ENCODE assay signal across 17 mouse cellular contexts in genomic region chr1:172099325-172100033, GRCm38 (mm10). TPM values are rescaled to one million over a fixed set of nuclear protein-coding genes. Genes with fewer than 3 reads are reported as not detected.
DNase-seq lines count a peak whose midpoint lies in the region; ATAC-seq and TF ChIP-seq lines count a peak whose summit lies in the region.
"Had no signal": no experiment of that assay in that cellular context is flagged by ENCODE, and none has a peak within 500 bp of the region (broad histone marks: within the 10 kb centered on the region; RNA-seq: fewer than 3 reads in every experiment).

No protein-coding gene starts in this region.

- H3K27me3 ChIP-seq in hindbrain, postnatal 0 days (ENCODE audit: insufficient read depth, low read length), result no peaks in the 10 kb centered on the region
- H3K27me3 ChIP-seq: embryonic facial prominence, embryonic 13.5 days; forebrain, embryonic 13.5 days; midbrain, embryonic 15.5 days; neural tube, embryonic 12.5 days had no signal

- H3K4me1 ChIP-seq in hindbrain, postnatal 0 days (ENCODE audit: insufficient read depth, low read length), result no peaks in the 10 kb centered on the region
- H3K4me1 ChIP-seq: embryonic facial prominence, embryonic 13.5 days; forebrain, embryonic 13.5 days; midbrain, embryonic 15.5 days; neural tube, embryonic 12.5 days had no signal

- peak; percentile 63 for DNase-seq in adrenal gland, postnatal 10 days
- no peak for DNase-seq in adrenal gland, adult 18-20 months (ENCODE audit: low spot score in 2 of 2)
- DNase-seq in 3T3-L1 (ENCODE audit: low read depth, low spot score), result peak; percentile 42
- DNase-seq in cerebellum, adult 8-10 months, result peak; percentile 22
- DNase-seq in kidney, adult 9 months, result peak; percentile 94
- DNase-seq in layer of hippocampus, postnatal 10 days (ENCODE audit: low spot score in 2 of 2), result no peak
- no peak for DNase-seq in hindbrain, postnatal 0 days (ENCODE audit: low spot score)
- no peak for DNase-seq in left cerebral cortex, postnatal 14 days (ENCODE audit: low spot score in 2 of 2)
- DNase-seq: heart, postnatal 14 days; liver; lung, postnatal 10 days had no signal

- no peak for ATAC-seq in hindbrain, postnatal 0 days
- ATAC-seq: forebrain, embryonic 13.5 days; midbrain, embryonic 15.5 days had no signal

- no peak overlapping the region for H3K9ac ChIP-seq in hindbrain, postnatal 0 days (replicated peaks; ENCODE audit: low read length)
- H3K9ac ChIP-seq: embryonic facial prominence, embryonic 13.5 days; forebrain, embryonic 13.5 days; midbrain, embryonic 15.5 days; neural tube, embryonic 12.5 days had no signal

- no peak for TF ChIP-seq CTCF in hindbrain, postnatal 0 days (IDR thresholded peaks at IDR 0.05; ENCODE audit: low read depth)

- 61% methylated on average over 6 of the region's 6 CpGs for WGBS in hindbrain, postnatal 0 days

- H3K9me3 ChIP-seq in hindbrain, postnatal 0 days (ENCODE audit: low read length), result no peaks in the 10 kb centered on the region
- H3K9me3 ChIP-seq: embryonic facial prominence, embryonic 13.5 days; forebrain, embryonic 13.5 days; midbrain, embryonic 15.5 days; neural tube, embryonic 12.5 days had no signal

- H3K4me2 ChIP-seq in hindbrain, postnatal 0 days (ENCODE audit: low read depth, low read length), result no peak overlapping the region
- H3K4me2 ChIP-seq: embryonic facial prominence, embryonic 13.5 days; forebrain, embryonic 13.5 days; midbrain, embryonic 15.5 days; neural tube, embryonic 12.5 days had no signal

- intact Hi-C loops in left cerebral cortex, postnatal 14 days (cut with DNase I), result no loop called here

- no peak overlapping the region for H3K27ac ChIP-seq in hindbrain, postnatal 0 days
- H3K27ac ChIP-seq: embryonic facial prominence, embryonic 13.5 days; forebrain, embryonic 13.5 days; left cerebral cortex, adult 2 months; midbrain, embryonic 15.5 days; neural tube, embryonic 12.5 days had no signal

- no peak overlapping the region for H3K4me3 ChIP-seq in hindbrain, postnatal 0 days (ENCODE audit: low read length)
- H3K4me3 ChIP-seq: embryonic facial prominence, embryonic 13.5 days; forebrain, embryonic 13.5 days; left cerebral cortex, adult 2 months; midbrain, embryonic 15.5 days; neural tube, embryonic 12.5 days had no signal

- H3K36me3 ChIP-seq in hindbrain, postnatal 0 days (ENCODE audit: insufficient read depth, low read length), result peaks cover 59% of the 10 kb centered on the region

RNA-seq across cellular contexts. Expression of gene Ncstn, which starts 16.9 kb away (rescaled TPM):
- total RNA-seq in adrenal gland, postnatal 10 days (2021), result 10 to 100 TPM; 81.0 to 93.0 TPM
- total RNA-seq in adrenal gland, adult 18-20 months (2021), result 10 to 100 TPM; 79.5 to 94.9 TPM
- 10 to 100 TPM; 72.0 to 79.4 TPM for total RNA-seq in layer of hippocampus, postnatal 10 days (2021)
- 77.5 and 86.9 TPM in 2 replicates for total RNA-seq in hindbrain, postnatal 0 days (2014; rRNA removed)
- polyA plus RNA-seq in hindbrain, postnatal 0 days (2015; fragmentation: Nextera tagmentation; extraction: Ambion mirVana), result 95.0 and 101 TPM in 2 replicates
- 10 to 100 TPM; 74.5 to 77.9 TPM for total RNA-seq in left cerebral cortex, postnatal 14 days (2021)

RNA-seq across cellular contexts. Expression of gene Copa, which starts 17.1 kb away (rescaled TPM):
- total RNA-seq in adrenal gland, postnatal 10 days (2021), result 100 to 1,000 TPM; 150 to 151 TPM
- 100 to 1,000 TPM; 168 to 183 TPM for total RNA-seq in adrenal gland, adult 18-20 months (2021)
- 100 to 1,000 TPM; 165 TPM for total RNA-seq in layer of hippocampus, postnatal 10 days (2021)
- 189 and 191 TPM in 2 replicates for total RNA-seq in hindbrain, postnatal 0 days (2014; rRNA removed)
- polyA plus RNA-seq in hindbrain, postnatal 0 days (2015; fragmentation: Nextera tagmentation; extraction: Ambion mirVana), result 136 and 142 TPM in 2 replicates
- total RNA-seq in left cerebral cortex, postnatal 14 days (2021), result 100 to 1,000 TPM; 155 to 162 TPM

RNA-seq across cellular contexts. Expression of gene Pex19, which starts 27.1 kb away (rescaled TPM):
- total RNA-seq in adrenal gland, postnatal 10 days (2021), result 100 to 1,000 TPM; 154 to 172 TPM
- 100 to 1,000 TPM; 121 to 130 TPM for total RNA-seq in adrenal gland, adult 18-20 months (2021)
- total RNA-seq in layer of hippocampus, postnatal 10 days (2021), result 100 to 1,000 TPM; 105 to 106 TPM
- total RNA-seq in hindbrain, postnatal 0 days (2014; rRNA removed), result 185 and 203 TPM in 2 replicates
- polyA plus RNA-seq in hindbrain, postnatal 0 days (2015; fragmentation: Nextera tagmentation; extraction: Ambion mirVana), result 140 and 144 TPM in 2 replicates
- 100 to 1,000 TPM; 105 to 108 TPM for total RNA-seq in left cerebral cortex, postnatal 14 days (2021)

RNA-seq across cellular contexts. Expression of gene Nhlh1, which starts 42.1 kb away (rescaled TPM):
- total RNA-seq in adrenal gland, postnatal 10 days (2021), result under 1 TPM in 1 of 2 experiments, not detected in 1; 0.09 TPM
- not detected for total RNA-seq in adrenal gland, adult 18-20 months (2021)
- total RNA-seq in layer of hippocampus, postnatal 10 days (2021), result 1 to 10 TPM; 1.8 TPM
- 13.3 and 17.3 TPM in 2 replicates for total RNA-seq in hindbrain, postnatal 0 days (2014; rRNA removed)
- polyA plus RNA-seq in hindbrain, postnatal 0 days (2015; fragmentation: Nextera tagmentation; extraction: Ambion mirVana), result 2.3 and 2.4 TPM in 2 replicates
- under 1 TPM; 0.30 to 0.37 TPM for total RNA-seq in left cerebral cortex, postnatal 14 days (2021)
- total RNA-seq: heart, adult 8-10 months; heart, postnatal 14 days had no signal

RNA-seq across cellular contexts. Expression of gene Dcaf8, which starts 48.4 kb away (rescaled TPM):
- total RNA-seq in adrenal gland, postnatal 10 days (2021), result 100 to 1,000 TPM; 114 to 153 TPM
- 100 to 1,000 TPM in 1 of 2 experiments, 10 to 100 TPM in 1; 98.5 to 125 TPM for total RNA-seq in adrenal gland, adult 18-20 months (2021)
- 10 to 100 TPM; 85.4 to 90.5 TPM for total RNA-seq in layer of hippocampus, postnatal 10 days (2021)
- total RNA-seq in hindbrain, postnatal 0 days (2014; rRNA removed), result 67.1 and 73.0 TPM in 2 replicates
- 73.1 and 79.1 TPM in 2 replicates for polyA plus RNA-seq in hindbrain, postnatal 0 days (2015; fragmentation: Nextera tagmentation; extraction: Ambion mirVana)
- 100 to 1,000 TPM; 101 to 109 TPM for total RNA-seq in left cerebral cortex, postnatal 14 days (2021)

Comparison
In these comparisons a context has a peak if more than half of its experiments do, and no peak if none do; other contexts are left out.
1. DNase-seq: peak in adrenal gland, postnatal 10 days (single experiment), 3T3-L1 (single experiment), cerebellum, adult 8-10 months (single experiment) and kidney, adult 9 months (single experiment); none in adrenal gland, adult 18-20 months (0 of 2), layer of hippocampus, postnatal 10 days (0 of 2), hindbrain, postnatal 0 days (single experiment) and left cerebral cortex, postnatal 14 days (0 of 2).